Mouse (Mus musculus): ENCODE data around the gene Abcd3. TPM values are rescaled to one million over a fixed set of nuclear protein-coding genes. Genes with fewer than 3 reads are reported as not detected.
"Not testable (repeated sequence)": the region's sequence is repeated elsewhere in the genome, so short reads cannot be mapped to it uniquely, and the experiment has no call there.

Gene Abcd3
- polyA plus RNA-seq, 1 experiment from 2014 or later, result 20.7 TPM

DNA sequence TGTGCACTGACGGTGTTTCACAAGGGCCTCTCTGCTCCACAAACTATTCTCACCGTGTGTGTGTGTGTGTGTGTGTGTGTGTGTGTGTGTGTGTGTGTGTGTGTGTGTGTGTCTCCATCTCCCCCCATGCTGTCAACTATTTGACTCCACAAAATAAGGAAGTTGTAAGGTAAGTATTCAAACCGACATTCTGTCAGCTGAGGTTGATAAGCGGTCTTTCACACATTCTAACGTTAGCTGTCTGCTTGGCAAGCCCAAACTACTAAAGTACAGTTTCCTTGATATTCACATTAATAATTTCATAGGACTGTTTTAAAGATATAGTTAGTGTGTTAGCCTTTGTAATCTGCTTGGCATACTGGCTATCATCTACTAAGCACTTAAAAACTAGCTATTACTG lies 48.3 kb downstream of the Abcd3 start:
- WGBS (ENCODE audit: insufficient replicate concordance), result 31% methylated on average over 5 of the region's 5 CpGs
- no peak for ATAC-seq (ENCODE audit: low read depth)
- Histone ChIP-seq H3K27ac (no peak overlapping the region), H3K9ac (no peak overlapping the region), H3K4me3 (replicated peaks) (no peak overlapping the region), H3K4me1 (replicated peaks) (no peaks in the 10 kb centered on the region), H3K27me3 (no peaks in the 10 kb centered on the region), H3K9me3 (replicated peaks) (no peaks in the 10 kb centered on the region), H3K36me3 (peaks cover 59% of the 10 kb centered on the region), H3K4me2 (no peak overlapping the region)
- no peak for DNase-seq

DNA sequence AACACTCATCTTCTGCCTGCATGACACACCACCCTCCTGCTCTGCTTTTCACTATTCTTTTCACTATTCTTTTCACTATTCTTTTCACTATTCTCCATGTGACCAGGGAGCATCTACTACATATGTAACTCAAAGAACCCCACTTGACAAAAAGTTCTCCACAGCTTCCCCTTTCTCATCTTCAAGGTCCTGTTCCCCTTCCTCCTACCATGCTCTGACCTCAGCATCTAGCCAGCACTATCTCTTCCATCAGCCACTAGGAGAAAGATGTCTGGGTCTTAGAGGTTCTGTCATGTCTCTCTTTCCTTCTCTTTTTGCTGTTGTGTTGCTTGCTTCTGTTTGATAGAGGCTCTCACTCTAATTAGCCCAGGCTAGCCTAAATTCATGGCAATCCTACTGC lies 49.1 kb downstream of the Abcd3 start:
- Histone ChIP-seq H3K4me3 (replicated peaks) (no peak overlapping the region), H3K4me2 (no peak overlapping the region), H3K9me3 (replicated peaks) (no peaks in the 10 kb centered on the region), H3K27ac (no peak overlapping the region), H3K4me1 (replicated peaks) (no peaks in the 10 kb centered on the region), H3K36me3 (peaks cover 54% of the 10 kb centered on the region), H3K9ac (no peak overlapping the region), H3K27me3 (no peaks in the 10 kb centered on the region)
- DNase-seq (no peak), ATAC-seq (ENCODE audit: low read depth) (no peak)

- Histone ChIP-seq H3K27ac (no peak overlapping the region), H3K4me2 (no peak overlapping the region), H3K36me3 (peaks cover 36% of the 10 kb centered on the region), H3K9me3 (replicated peaks) (no peaks in the 10 kb centered on the region), H3K9ac (no peak overlapping the region), H3K4me3 (replicated peaks) (no peak overlapping the region), H3K27me3 (no peaks in the 10 kb centered on the region), H3K4me1 (replicated peaks) (no peaks in the 10 kb centered on the region)
- ATAC-seq (ENCODE audit: low read depth) (no peak), DNase-seq (no peak)
- 56% methylated on average over 4 of the region's 4 CpGs for WGBS (ENCODE audit: insufficient replicate concordance)
Observed at GRCm38 (mm10) chr3:121762056-121762852, 52.8 kb downstream of the Abcd3 start.

- 51% methylated on average over 7 of the region's 7 CpGs for WGBS (ENCODE audit: insufficient replicate concordance)
- H3K4me1 ChIP-seq (replicated peaks), result no peaks in the 10 kb centered on the region
- ATAC-seq (ENCODE audit: low read depth) (no peak), DNase-seq (no peak)
- H3K9me3 ChIP-seq (replicated peaks), result no peaks in the 10 kb centered on the region
- no peak overlapping the region for H3K4me3 ChIP-seq (replicated peaks)
- no peak overlapping the region for H3K27ac ChIP-seq
- H3K9ac ChIP-seq, result no peak overlapping the region
- H3K27me3 ChIP-seq, result no peaks in the 10 kb centered on the region
- peaks cover 16% of the 10 kb centered on the region; the same call in 1 of the 2 replicates for H3K36me3 ChIP-seq
- no peak overlapping the region for H3K4me2 ChIP-seq
Observed at GRCm38 (mm10) chr3:121758373-121758772, 56.7 kb downstream of the Abcd3 start.

DNA sequence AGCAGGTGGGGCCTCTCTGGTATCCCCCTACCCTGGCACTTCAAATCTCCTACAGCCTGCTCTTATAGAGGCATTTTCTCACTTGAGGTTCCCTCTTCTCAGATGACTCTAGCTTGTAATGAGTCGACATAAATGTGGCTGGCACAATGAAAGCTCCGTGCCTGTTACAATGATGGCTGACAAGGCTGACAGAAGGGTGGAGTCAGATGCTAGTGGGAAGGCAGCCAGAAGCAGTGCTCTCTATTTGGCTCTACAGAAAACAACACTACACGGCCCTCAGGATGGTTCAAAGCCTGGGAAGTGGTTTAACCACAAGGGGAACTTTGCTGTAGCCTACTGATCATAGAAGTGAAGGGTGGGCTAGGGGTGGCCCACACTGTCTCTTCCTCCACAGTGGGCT lies 60.0 kb downstream of the Abcd3 start:
- 15% methylated on average over 3 of the region's 3 CpGs for WGBS (ENCODE audit: insufficient replicate concordance)
- Histone ChIP-seq H3K4me1 (replicated peaks) (no peaks in the 10 kb centered on the region), H3K27me3 (no peaks in the 10 kb centered on the region), H3K9me3 (replicated peaks) (no peaks in the 10 kb centered on the region), H3K36me3 (peaks cover 9% of the 10 kb centered on the region; the same call in 1 of the 2 replicates), H3K9ac (no peak overlapping the region), H3K4me2 (no peak overlapping the region), H3K27ac (no peak overlapping the region), H3K4me3 (replicated peaks) (no peak overlapping the region)
- ATAC-seq (ENCODE audit: low read depth) (no peak), DNase-seq (no peak)

- H3K36me3 ChIP-seq; H3K4me2 ChIP-seq; ATAC-seq (ENCODE audit: low read depth); H3K27ac ChIP-seq; H3K9ac ChIP-seq; H3K27me3 ChIP-seq; H3K9me3 ChIP-seq (replicated peaks); DNase-seq; H3K4me3 ChIP-seq (replicated peaks); H3K4me1 ChIP-seq (replicated peaks): not testable (repeated sequence)
- 66% methylated on average over 10 of the region's 10 CpGs for WGBS (ENCODE audit: insufficient replicate concordance)
Observed at GRCm38 (mm10) chr3:121754319-121755090, 60.6 kb downstream of the Abcd3 start.

DNA sequence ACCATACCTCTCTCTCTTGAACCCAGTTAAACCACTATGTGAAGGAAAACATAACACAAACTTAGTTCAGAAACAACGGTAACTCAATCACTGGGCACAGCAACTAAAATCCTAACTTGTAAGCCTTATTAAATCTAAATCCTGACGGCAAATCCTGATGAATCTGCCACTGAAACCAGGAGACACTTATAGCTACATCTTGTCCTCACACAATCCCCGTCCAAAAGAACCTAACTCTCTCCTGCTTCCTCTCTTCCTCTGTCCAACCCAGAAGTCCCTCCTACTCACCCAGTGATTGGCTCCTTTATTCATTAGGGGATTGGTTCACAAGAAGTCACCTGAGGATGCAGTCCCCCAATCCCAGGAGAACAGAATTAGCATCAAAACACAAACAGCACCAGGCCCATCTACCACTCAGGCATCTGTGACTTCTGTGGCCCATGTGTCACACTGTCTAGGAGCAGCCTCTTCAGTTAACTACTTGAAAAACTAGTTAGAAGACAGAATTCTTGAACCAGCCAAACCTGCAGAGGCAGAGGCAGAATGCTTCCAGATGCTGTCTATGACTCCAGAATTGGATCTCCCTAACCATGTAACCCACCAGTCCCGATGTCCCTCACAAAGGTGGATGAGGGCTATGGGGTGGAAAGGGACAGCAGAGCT lies 73.8 kb downstream of the Abcd3 start:
- not testable (repeated sequence) for H3K36me3 ChIP-seq; H3K9ac ChIP-seq; H3K9me3 ChIP-seq (replicated peaks); H3K27me3 ChIP-seq; H3K4me2 ChIP-seq; DNase-seq; H3K27ac ChIP-seq; ATAC-seq (ENCODE audit: low read depth); H3K4me3 ChIP-seq (replicated peaks)
- peaks cover 11% of the 10 kb centered on the region for H3K4me1 ChIP-seq (replicated peaks)
- WGBS (ENCODE audit: insufficient replicate concordance), result 73% methylated on average over 4 of the region's 4 CpGs

GRCm38 (mm10) chr3:121739489-121740213 lies 75.5 kb downstream of the Abcd3 start:
- DNase-seq (no peak), ATAC-seq (ENCODE audit: low read depth) (no peak)
- no peaks in the 10 kb centered on the region for H3K9me3 ChIP-seq (replicated peaks)
- H3K4me2 ChIP-seq, result no peak overlapping the region
- WGBS (ENCODE audit: insufficient replicate concordance), result 28% methylated on average over 17 of the region's 17 CpGs
- no peak overlapping the region for H3K4me3 ChIP-seq (replicated peaks)
- H3K27ac ChIP-seq, result no peak overlapping the region
- no peak overlapping the region for H3K9ac ChIP-seq
- H3K27me3 ChIP-seq, result no peaks in the 10 kb centered on the region
- no peaks in the 10 kb centered on the region for H3K36me3 ChIP-seq
- H3K4me1 ChIP-seq (replicated peaks), result peaks cover 17% of the 10 kb centered on the region

- no peak for DNase-seq
- ATAC-seq (ENCODE audit: low read depth), result 0 out of 2 replicates have a peak, but pooled peaks have one; percentile 15
- no peaks in the 10 kb centered on the region for H3K9me3 ChIP-seq (replicated peaks)
- no peak overlapping the region for H3K27ac ChIP-seq
- no peak overlapping the region for H3K4me2 ChIP-seq
- H3K4me3 ChIP-seq (replicated peaks), result no peak overlapping the region
- peaks cover 17% of the 10 kb centered on the region for H3K4me1 ChIP-seq (replicated peaks)
- WGBS (ENCODE audit: insufficient replicate concordance), result 54% methylated on average over 9 of the region's 9 CpGs
- no peaks in the 10 kb centered on the region for H3K27me3 ChIP-seq
- H3K9ac ChIP-seq, result no peak overlapping the region
- no peaks in the 10 kb centered on the region for H3K36me3 ChIP-seq
Observed at GRCm38 (mm10) chr3:121738742-121739342, 76.3 kb downstream of the Abcd3 start.

DNA sequence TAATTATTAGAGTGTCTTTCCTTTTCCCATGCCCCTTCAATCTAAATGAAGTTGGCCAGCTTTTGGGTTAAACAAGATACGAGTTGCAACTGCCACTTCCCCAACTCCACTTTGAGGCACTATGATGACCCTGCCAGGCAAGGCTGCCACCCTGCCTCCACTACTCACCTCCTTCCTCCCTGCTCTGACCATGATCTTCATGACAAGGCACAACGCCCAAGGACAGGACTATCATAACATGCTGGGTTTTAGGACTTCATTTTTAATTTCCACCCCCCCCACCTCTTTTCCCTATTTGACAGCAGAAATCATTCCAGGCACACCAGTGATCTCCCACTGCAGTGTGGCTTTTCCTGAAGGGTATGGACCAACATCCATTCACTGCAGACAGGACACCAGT lies 77.2 kb downstream of the Abcd3 start:
- H3K4me3 ChIP-seq (replicated peaks), result no peak overlapping the region
- ATAC-seq (ENCODE audit: low read depth) (no peak), DNase-seq (no peak)
- H3K4me2 ChIP-seq, result no peak overlapping the region
- H3K27ac ChIP-seq, result no peak overlapping the region
- peaks cover 17% of the 10 kb centered on the region for H3K4me1 ChIP-seq (replicated peaks)
- 38% methylated on average over 2 of the region's 2 CpGs for WGBS (ENCODE audit: insufficient replicate concordance)
- no peaks in the 10 kb centered on the region for H3K27me3 ChIP-seq
- H3K9me3 ChIP-seq (replicated peaks), result no peaks in the 10 kb centered on the region
- no peaks in the 10 kb centered on the region for H3K36me3 ChIP-seq
- H3K9ac ChIP-seq, result no peak overlapping the region

- ATAC-seq (ENCODE audit: low read depth), result no peak
- Histone ChIP-seq H3K4me2 (no peak overlapping the region), H3K9me3 (replicated peaks) (no peaks in the 10 kb centered on the region), H3K27me3 (no peaks in the 10 kb centered on the region), H3K9ac (no peak overlapping the region), H3K4me1 (replicated peaks) (peaks cover 17% of the 10 kb centered on the region), H3K27ac (no peak overlapping the region), H3K4me3 (replicated peaks) (no peak overlapping the region), H3K36me3 (no peaks in the 10 kb centered on the region)
- WGBS (ENCODE audit: insufficient replicate concordance), result 22% methylated on average over 1 of the region's 1 CpGs
- DNase-seq, result no peak
Observed at GRCm38 (mm10) chr3:121737453-121737852, 77.6 kb downstream of the Abcd3 start.

Data from liver, embryonic 13.5 days (tissue).